Mouse (Mus musculus): ENCODE measurements around the gene Abca1. TPM values are rescaled to one million over a fixed set of nuclear protein-coding genes. Genes with fewer than 3 reads are reported as not detected.

Gene Abca1
- 8.8 and 9.0 TPM in 2 replicates for polyA plus RNA-seq (2015; fragmentation: Nextera tagmentation; extraction: Ambion mirVana)

- Histone ChIP-seq H3K4me3 (replicated peaks) (peak within 1 kb of the TSS; percentile 67), H3K27me3 (replicated peaks) (peaks cover 3% of the 10 kb centered on the region; the same call in 1 of the 2 replicates), H3K27ac (replicated peaks) (peak within 1 kb of the TSS; percentile 72), H3K4me2 (peak within 1 kb of the TSS; percentile 93), H3K36me3 (no peaks in the 10 kb centered on the region), H3K4me1 (peaks cover 20% of the 10 kb centered on the region), H3K9ac (replicated peaks) (peak within 1 kb of the TSS; percentile 60), H3K9me3 (replicated peaks) (no peaks in the 10 kb centered on the region)
- peak; percentile 93 for ATAC-seq (ENCODE audit: low FRiP score)
- under 1% methylated on average over 37 of the region's 37 CpGs for WGBS
Observed at GRCm38 (mm10) chr4:53159767-53160166, at the start of gene Abca1. Abca1 (minus strand) TSS chr4:53159895.

GRCm38 (mm10) chr4:53204482-53204881 lies 44.8 kb upstream of the Abca1 start:
- Histone ChIP-seq H3K4me1 (0 out of 2 replicates have a peak, but pooled peaks cover 3% of the 10 kb centered on the region), H3K27ac (replicated peaks) (no peak overlapping the region), H3K9me3 (replicated peaks) (no peaks in the 10 kb centered on the region), H3K4me2 (no peak overlapping the region), H3K9ac (replicated peaks) (no peak overlapping the region), H3K27me3 (replicated peaks) (no peaks in the 10 kb centered on the region), H3K4me3 (replicated peaks) (no peak overlapping the region), H3K36me3 (no peaks in the 10 kb centered on the region)
- no peak for ATAC-seq (ENCODE audit: low FRiP score)
- 71% methylated on average over 7 of the region's 7 CpGs for WGBS

DNA sequence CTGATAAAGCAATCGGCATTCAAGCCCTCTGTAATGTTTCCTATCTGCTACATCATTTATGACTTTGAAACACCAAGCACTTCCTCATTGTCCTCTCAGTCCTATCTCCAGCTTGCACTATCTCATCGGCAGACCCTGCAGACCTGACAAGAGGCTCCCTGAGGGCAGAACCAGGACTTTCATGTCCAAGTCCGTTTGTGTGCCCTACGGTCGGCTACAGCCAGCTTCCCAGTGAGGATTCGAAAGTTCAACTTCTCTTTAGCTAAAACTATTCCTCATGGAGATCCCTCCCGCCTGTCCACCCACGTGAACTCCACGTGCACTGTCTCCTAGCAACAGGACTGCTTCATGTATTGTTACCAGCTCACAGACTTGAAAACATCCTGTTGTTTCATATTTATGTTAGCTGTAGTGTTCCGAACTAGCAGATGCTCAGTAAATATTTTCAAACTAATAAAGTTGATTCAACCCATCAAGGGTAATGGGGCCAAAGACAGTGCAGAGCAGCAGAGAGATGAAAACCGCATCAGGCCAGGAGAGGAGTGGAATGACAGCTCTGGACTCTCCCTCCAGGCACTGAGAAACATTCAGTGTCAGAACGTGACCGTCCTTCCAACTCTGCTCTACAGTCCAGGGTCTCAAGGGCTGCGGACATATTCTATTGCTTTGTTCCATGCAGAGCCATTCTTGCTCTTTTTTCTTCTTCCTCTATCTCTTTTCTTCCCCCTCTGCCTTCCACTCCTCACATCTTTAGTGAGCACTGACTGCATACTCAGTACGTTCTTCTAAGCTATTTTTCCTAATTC lies 44.1 kb upstream of the Abca1 start:
- no peak overlapping the region for H3K9ac ChIP-seq (replicated peaks)
- ATAC-seq (ENCODE audit: low FRiP score): no peak
- 66% methylated on average over 15 of the region's 15 CpGs for WGBS
- no peak overlapping the region for H3K27ac ChIP-seq (replicated peaks)
- no peaks in the 10 kb centered on the region for H3K27me3 ChIP-seq (replicated peaks)
- H3K4me1 ChIP-seq: 0 out of 2 replicates have a peak, but pooled peaks cover 3% of the 10 kb centered on the region
- H3K4me2 ChIP-seq: no peak overlapping the region
- no peak overlapping the region for H3K4me3 ChIP-seq (replicated peaks)
- H3K36me3 ChIP-seq: no peaks in the 10 kb centered on the region
- no peaks in the 10 kb centered on the region for H3K9me3 ChIP-seq (replicated peaks)

GRCm38 (mm10) chr4:53200276-53200675 lies 40.6 kb upstream of the Abca1 start:
- Histone ChIP-seq H3K27ac (replicated peaks) (no peak overlapping the region), H3K36me3 (no peaks in the 10 kb centered on the region), H3K4me3 (replicated peaks) (no peak overlapping the region), H3K9me3 (replicated peaks) (no peaks in the 10 kb centered on the region), H3K4me1 (peaks cover 23% of the 10 kb centered on the region), H3K4me2 (no peak overlapping the region), H3K27me3 (replicated peaks) (no peaks in the 10 kb centered on the region), H3K9ac (replicated peaks) (no peak overlapping the region)
- 95% methylated on average over 1 of the region's 1 CpGs for WGBS
- ATAC-seq (ENCODE audit: low FRiP score): no peak

- H3K9ac ChIP-seq (replicated peaks): no peak overlapping the region
- no peak overlapping the region for H3K4me2 ChIP-seq
- no peaks in the 10 kb centered on the region for H3K27me3 ChIP-seq (replicated peaks)
- H3K4me1 ChIP-seq: peaks cover 19% of the 10 kb centered on the region
- H3K36me3 ChIP-seq: no peaks in the 10 kb centered on the region
- no peak overlapping the region for H3K4me3 ChIP-seq (replicated peaks)
- H3K9me3 ChIP-seq (replicated peaks): no peaks in the 10 kb centered on the region
- H3K27ac ChIP-seq (replicated peaks): no peak overlapping the region
- ATAC-seq (ENCODE audit: low FRiP score): no peak
- 86% methylated on average over 4 of the region's 4 CpGs for WGBS
Observed at GRCm38 (mm10) chr4:53197842-53198241, 38.1 kb upstream of the Abca1 start.

DNA sequence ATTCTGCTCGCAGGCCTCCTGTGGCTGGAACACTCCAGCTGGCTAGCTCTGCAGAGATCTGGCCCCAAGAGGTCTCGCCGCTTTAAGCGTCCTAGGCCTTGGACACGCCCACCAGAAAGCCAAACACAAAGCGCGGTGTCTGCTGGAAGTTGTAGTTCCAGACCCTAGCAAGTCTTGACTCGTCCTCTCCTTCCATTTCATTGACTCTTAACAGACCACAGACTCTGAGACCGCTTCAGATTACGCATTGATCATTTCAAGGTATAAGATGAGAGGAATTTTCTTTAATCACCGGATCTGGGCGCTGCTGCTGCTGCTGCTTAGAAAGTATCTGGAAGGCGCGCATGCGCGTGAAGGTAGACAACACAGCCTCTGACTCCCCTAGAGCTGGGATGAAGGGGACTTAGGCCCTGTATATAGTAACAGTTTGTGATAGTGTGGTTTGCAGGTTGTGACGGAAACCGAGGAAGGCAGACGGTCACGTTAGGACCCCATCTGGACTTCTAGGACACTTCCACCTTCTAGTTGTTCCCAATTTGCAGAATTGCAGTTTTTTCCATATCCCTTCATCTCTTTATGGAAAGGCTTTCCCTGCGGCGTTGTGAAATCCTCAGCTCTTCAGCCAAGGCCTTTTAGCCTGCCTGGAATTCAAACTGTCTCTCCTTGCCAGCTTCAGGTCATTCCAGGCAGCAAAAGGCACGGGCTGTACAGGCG lies 36.5 kb upstream of the Abca1 start:
- Histone ChIP-seq H3K27ac (replicated peaks) (peak overlapping the region; percentile 76), H3K4me3 (replicated peaks) (peak overlapping the region; percentile 49), H3K36me3 (no peaks in the 10 kb centered on the region), H3K9me3 (replicated peaks) (no peaks in the 10 kb centered on the region), H3K9ac (replicated peaks) (peak overlapping the region; percentile 48), H3K4me2 (peak overlapping the region; percentile 56), H3K4me1 (peaks cover 19% of the 10 kb centered on the region), H3K27me3 (replicated peaks) (no peaks in the 10 kb centered on the region)
- peak; percentile 97 for ATAC-seq (ENCODE audit: low FRiP score)
- WGBS: 16% methylated on average over 24 of the region's 24 CpGs

DNA sequence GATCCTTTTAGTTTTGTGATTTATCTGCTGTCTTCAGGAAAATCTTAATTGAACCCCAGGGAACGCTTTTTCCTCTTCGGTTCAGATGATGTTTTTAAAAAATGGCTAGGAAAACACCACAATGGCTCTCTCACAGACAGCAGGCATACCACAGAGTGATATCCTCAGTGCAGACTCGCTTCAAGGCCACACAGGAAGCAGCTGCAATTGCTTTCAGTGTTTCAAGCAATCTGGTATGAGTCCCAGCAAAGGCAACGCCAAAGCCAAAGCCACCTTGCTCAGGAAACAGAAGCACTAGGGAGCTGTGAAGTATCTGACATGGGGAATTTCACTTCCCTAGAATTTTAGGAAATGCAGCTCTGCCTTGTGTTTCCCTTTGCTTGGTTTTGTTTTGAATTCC lies 27.4 kb upstream of the Abca1 start:
- ATAC-seq (ENCODE audit: low FRiP score): no peak
- Histone ChIP-seq H3K9me3 (replicated peaks) (no peaks in the 10 kb centered on the region), H3K4me2 (no peak overlapping the region), H3K27ac (replicated peaks) (peak overlapping the region; percentile 56), H3K27me3 (replicated peaks) (no peaks in the 10 kb centered on the region), H3K4me3 (replicated peaks) (no peak overlapping the region), H3K4me1 (0 out of 2 replicates have a peak, but pooled peaks cover 3% of the 10 kb centered on the region), H3K9ac (replicated peaks) (no peak overlapping the region), H3K36me3 (no peaks in the 10 kb centered on the region)
- WGBS: 28% methylated on average over 4 of the region's 4 CpGs

DNA sequence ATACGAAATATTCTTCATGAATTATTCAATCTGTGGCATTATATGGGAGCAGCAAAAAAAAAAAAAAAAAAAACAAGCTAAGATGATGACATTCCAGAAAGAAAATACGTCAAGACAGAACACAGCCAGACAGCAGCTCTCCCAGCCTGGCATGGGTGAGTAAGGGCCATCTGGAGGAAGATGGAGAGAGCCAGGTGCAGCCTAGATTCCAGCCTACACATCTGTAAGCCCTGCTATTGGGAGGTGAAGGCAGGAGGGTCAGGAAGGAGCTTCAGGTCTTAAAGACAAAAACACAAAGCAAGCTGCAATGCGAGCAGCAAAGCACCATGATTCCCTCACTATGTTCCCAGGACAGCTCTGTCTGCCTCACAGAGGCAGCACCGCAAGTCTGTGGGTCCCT lies 26.9 kb upstream of the Abca1 start:
- H3K36me3 ChIP-seq: no peaks in the 10 kb centered on the region
- ATAC-seq (ENCODE audit: low FRiP score): no peak
- 0 out of 2 replicates have a peak, but pooled peaks cover 3% of the 10 kb centered on the region for H3K4me1 ChIP-seq
- no peak overlapping the region for H3K9ac ChIP-seq (replicated peaks)
- H3K27me3 ChIP-seq (replicated peaks): no peaks in the 10 kb centered on the region
- 70% methylated on average over 4 of the region's 4 CpGs for WGBS
- no peaks in the 10 kb centered on the region for H3K9me3 ChIP-seq (replicated peaks)
- peak overlapping the region; percentile 56 for H3K27ac ChIP-seq (replicated peaks)
- no peak overlapping the region for H3K4me2 ChIP-seq
- no peak overlapping the region for H3K4me3 ChIP-seq (replicated peaks)

DNA sequence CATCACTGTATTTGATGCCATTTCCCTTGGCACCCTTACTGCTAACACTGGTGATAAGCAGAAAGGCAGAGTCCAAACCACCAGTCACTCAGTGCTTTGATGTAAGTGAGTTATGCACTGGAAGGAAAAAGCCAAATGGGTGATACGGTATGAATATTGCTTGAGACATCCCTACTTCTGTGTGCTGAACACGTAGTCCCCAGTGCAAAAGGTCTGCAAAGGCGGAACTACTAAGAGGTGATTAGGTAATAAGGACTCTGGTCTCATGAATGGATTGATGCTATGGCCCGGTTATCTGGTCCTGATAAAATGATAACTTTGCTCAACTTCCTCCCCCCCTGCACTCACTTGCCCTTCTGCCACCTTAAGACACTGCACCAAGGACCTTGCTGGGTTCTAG lies 26.4 kb upstream of the Abca1 start:
- Histone ChIP-seq H3K4me3 (replicated peaks) (no peak overlapping the region), H3K9me3 (replicated peaks) (no peaks in the 10 kb centered on the region), H3K27ac (replicated peaks) (no peak overlapping the region), H3K9ac (replicated peaks) (no peak overlapping the region), H3K27me3 (replicated peaks) (no peaks in the 10 kb centered on the region), H3K4me2 (no peak overlapping the region), H3K4me1 (0 out of 2 replicates have a peak, but pooled peaks cover 3% of the 10 kb centered on the region), H3K36me3 (no peaks in the 10 kb centered on the region)
- ATAC-seq (ENCODE audit: low FRiP score): no peak
- 93% methylated on average over 4 of the region's 4 CpGs for WGBS

- Histone ChIP-seq H3K9me3 (replicated peaks) (no peaks in the 10 kb centered on the region), H3K4me1 (no peaks in the 10 kb centered on the region), H3K27me3 (replicated peaks) (no peaks in the 10 kb centered on the region), H3K9ac (replicated peaks) (no peak overlapping the region), H3K4me2 (no peak overlapping the region), H3K36me3 (no peaks in the 10 kb centered on the region), H3K4me3 (replicated peaks) (no peak overlapping the region), H3K27ac (replicated peaks) (no peak overlapping the region)
- WGBS: 83% methylated on average over 6 of the region's 6 CpGs
- ATAC-seq (ENCODE audit: low FRiP score): no peak
Observed at GRCm38 (mm10) chr4:53181479-53181878, 21.8 kb upstream of the Abca1 start.

- ATAC-seq (ENCODE audit: low FRiP score): no peak
- H3K27me3 ChIP-seq (replicated peaks): no peaks in the 10 kb centered on the region
- no peak overlapping the region for H3K4me3 ChIP-seq (replicated peaks)
- 0 out of 2 replicates have a peak overlapping the region, but pooled peaks have one; percentile 13 for H3K4me2 ChIP-seq
- no peaks in the 10 kb centered on the region for H3K9me3 ChIP-seq (replicated peaks)
- no peaks in the 10 kb centered on the region for H3K4me1 ChIP-seq
- WGBS: 63% methylated on average over 10 of the region's 10 CpGs
- H3K9ac ChIP-seq (replicated peaks): no peak overlapping the region
- H3K27ac ChIP-seq (replicated peaks): no peak overlapping the region
- H3K36me3 ChIP-seq: no peaks in the 10 kb centered on the region
Observed at GRCm38 (mm10) chr4:53179308-53179820, 19.7 kb upstream of the Abca1 start.
